In the genomic region with DNA sequence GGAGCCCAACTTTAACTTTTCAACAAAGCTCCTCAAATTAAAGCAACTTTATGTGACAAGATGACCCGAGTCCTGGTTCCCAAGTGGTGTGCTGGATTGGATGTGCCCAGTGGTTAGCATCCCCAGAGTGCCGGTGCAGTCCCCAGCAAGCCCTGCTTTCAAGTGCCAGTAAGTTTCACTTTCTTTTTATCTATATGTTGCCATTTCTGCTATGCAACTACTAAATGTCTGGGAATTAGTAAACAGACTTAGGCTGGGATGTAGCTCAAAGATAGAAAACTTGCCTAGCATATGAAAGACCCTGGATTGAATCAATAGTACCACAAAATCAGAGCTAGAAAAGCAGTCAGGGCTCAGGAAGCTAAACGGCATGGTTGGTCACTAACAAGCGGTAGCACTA, we compare ENCODE assay signal across 8 mouse cellular contexts. TPM values are rescaled to one million over a fixed set of nuclear protein-coding genes. Genes with fewer than 3 reads are reported as not detected.
DNase-seq lines count a peak whose midpoint lies in the region; ATAC-seq and TF ChIP-seq lines count a peak whose summit lies in the region.

No protein-coding gene starts in this region.

- no peak overlapping the region for H3K27ac ChIP-seq in midbrain, embryonic 10.5 days (replicated peaks)
- H3K27ac ChIP-seq in midbrain, embryonic 16.5 days (ENCODE audit: low read length), result no peak overlapping the region
- no peak overlapping the region for H3K27ac ChIP-seq in embryonic facial prominence, embryonic 13.5 days
- H3K27ac ChIP-seq in intestine, postnatal 0 days (ENCODE audit: low read depth, low read length), result no peak overlapping the region
- no peak overlapping the region for H3K27ac ChIP-seq in stomach, embryonic 15.5 days

- peaks cover 17% of the 10 kb centered on the region for H3K4me1 ChIP-seq in midbrain, embryonic 10.5 days
- peaks cover 19% of the 10 kb centered on the region for H3K4me1 ChIP-seq in midbrain, embryonic 16.5 days (ENCODE audit: control insufficient read depth, insufficient read depth, low read length)
- H3K4me1 ChIP-seq in embryonic facial prominence, embryonic 13.5 days, result peaks cover 20% of the 10 kb centered on the region
- H3K4me1 ChIP-seq in intestine, postnatal 0 days (replicated peaks; ENCODE audit: control insufficient read depth, insufficient read depth, low read length), result no peaks in the 10 kb centered on the region
- 0 out of 2 replicates have a peak, but pooled peaks cover 8% of the 10 kb centered on the region for H3K4me1 ChIP-seq in stomach, embryonic 15.5 days

- peak overlapping the region; percentile 100 for H3K4me3 ChIP-seq in midbrain, embryonic 10.5 days
- H3K4me3 ChIP-seq in midbrain, embryonic 16.5 days (ENCODE audit: low read depth, low read length), result no peak overlapping the region
- peak overlapping the region; percentile 99 for H3K4me3 ChIP-seq in embryonic facial prominence, embryonic 13.5 days
- H3K4me3 ChIP-seq in intestine, postnatal 0 days (ENCODE audit: low read depth, low read length), result peak overlapping the region; percentile 97; the same call in 1 of the 2 replicates
- peak overlapping the region; percentile 100 for H3K4me3 ChIP-seq in stomach, embryonic 15.5 days (replicated peaks)

- no peaks in the 10 kb centered on the region for H3K9me3 ChIP-seq in midbrain, embryonic 10.5 days (replicated peaks)
- no peaks in the 10 kb centered on the region for H3K9me3 ChIP-seq in midbrain, embryonic 16.5 days (replicated peaks; ENCODE audit: control insufficient read depth, low read length, poor library complexity, severe bottlenecking)
- no peaks in the 10 kb centered on the region for H3K9me3 ChIP-seq in embryonic facial prominence, embryonic 13.5 days
- H3K9me3 ChIP-seq in intestine, postnatal 0 days (ENCODE audit: control insufficient read depth), result no peaks in the 10 kb centered on the region
- H3K9me3 ChIP-seq in stomach, embryonic 15.5 days, result no peaks in the 10 kb centered on the region

- no peak for DNase-seq in midbrain, embryonic 10.5 days (ENCODE audit: low spot score)
- DNase-seq in retina, embryonic 14.5 days (ENCODE audit: low spot score), result no peak
- DNase-seq in urinary bladder, postnatal 36 days (ENCODE audit: low spot score in 2 of 2), result no peak
- DNase-seq in cerebellum, adult 9-11 months, result no peak

- peaks cover 28% of the 10 kb centered on the region for H3K36me3 ChIP-seq in midbrain, embryonic 10.5 days
- no peaks in the 10 kb centered on the region for H3K36me3 ChIP-seq in midbrain, embryonic 16.5 days (ENCODE audit: control insufficient read depth, insufficient read depth, low read length)
- H3K36me3 ChIP-seq in embryonic facial prominence, embryonic 13.5 days, result peaks cover 10% of the 10 kb centered on the region
- H3K36me3 ChIP-seq in intestine, postnatal 0 days (ENCODE audit: control insufficient read depth, insufficient read depth), result no peaks in the 10 kb centered on the region
- no peaks in the 10 kb centered on the region; the same call in 1 of the 2 replicates for H3K36me3 ChIP-seq in stomach, embryonic 15.5 days

- no peaks in the 10 kb centered on the region for H3K27me3 ChIP-seq in midbrain, embryonic 10.5 days (ENCODE audit: low read depth, poor library complexity, severe bottlenecking)
- no peaks in the 10 kb centered on the region for H3K27me3 ChIP-seq in midbrain, embryonic 16.5 days (ENCODE audit: control insufficient read depth, insufficient read depth, low read depth, low read length)
- no peaks in the 10 kb centered on the region for H3K27me3 ChIP-seq in embryonic facial prominence, embryonic 13.5 days
- no peaks in the 10 kb centered on the region for H3K27me3 ChIP-seq in intestine, postnatal 0 days (replicated peaks; ENCODE audit: control insufficient read depth, insufficient read depth, low read length)
- no peaks in the 10 kb centered on the region for H3K27me3 ChIP-seq in stomach, embryonic 15.5 days (replicated peaks)

- ATAC-seq in midbrain, embryonic 16.5 days, result no peak
- ATAC-seq in embryonic facial prominence, embryonic 13.5 days (ENCODE audit: insufficient number of reproducible peaks, insufficient read depth, low FRiP score, low TSS enrichment, low read depth), result no peak
- no peak for ATAC-seq in intestine, postnatal 0 days
- ATAC-seq in stomach, embryonic 15.5 days (ENCODE audit: insufficient read depth, low FRiP score, low read depth), result no peak

- H3K9ac ChIP-seq in midbrain, embryonic 16.5 days (ENCODE audit: low read depth, low read length), result no peak overlapping the region
- 0 out of 2 replicates have a peak overlapping the region, but pooled peaks have one; percentile 54 for H3K9ac ChIP-seq in embryonic facial prominence, embryonic 13.5 days
- H3K9ac ChIP-seq in intestine, postnatal 0 days (ENCODE audit: low read depth, low read length), result no peak overlapping the region
- peak overlapping the region; percentile 10; the same call in 1 of the 2 replicates for H3K9ac ChIP-seq in stomach, embryonic 15.5 days

- TF ChIP-seq CTCF in intestine, postnatal 0 days (IDR thresholded peaks at IDR 0.05; ENCODE audit: low read depth), result no peak

- no peak overlapping the region; the same call in 1 of the 2 replicates for H3K4me2 ChIP-seq in midbrain, embryonic 16.5 days (ENCODE audit: low read length)
- H3K4me2 ChIP-seq in embryonic facial prominence, embryonic 13.5 days, result peak overlapping the region; percentile 78
- H3K4me2 ChIP-seq in intestine, postnatal 0 days (replicated peaks; ENCODE audit: low read depth), result peak overlapping the region; percentile 88
- peak overlapping the region; percentile 62 for H3K4me2 ChIP-seq in stomach, embryonic 15.5 days

- 82% methylated on average over 4 of the region's 4 CpGs for WGBS in midbrain, embryonic 10.5 days
- 81% methylated on average over 4 of the region's 4 CpGs for WGBS in midbrain, embryonic 16.5 days
- 74% methylated on average over 4 of the region's 4 CpGs for WGBS in embryonic facial prominence, embryonic 13.5 days
- 39% methylated on average over 4 of the region's 4 CpGs for WGBS in intestine, postnatal 0 days
- 66% methylated on average over 4 of the region's 4 CpGs for WGBS in stomach, embryonic 15.5 days

RNA-seq across cellular contexts. Expression of a gene that starts 2.3 kb away (rescaled TPM):
- polyA plus RNA-seq in midbrain, embryonic 10.5 days (2016; fragmentation: Nextera tagmentation; extraction: Ambion mirVana), result 92.7 and 102 TPM in 2 replicates
- 50.3 and 51.2 TPM in 2 replicates for polyA plus RNA-seq in midbrain, embryonic 16.5 days (2015; fragmentation: Nextera tagmentation; extraction: Ambion mirVana)
- 77.3 and 77.4 TPM in 2 replicates for polyA plus RNA-seq in embryonic facial prominence, embryonic 13.5 days (2015; fragmentation: Nextera tagmentation; extraction: Ambion mirVana)
- polyA plus RNA-seq in intestine, postnatal 0 days (2015; fragmentation: Nextera tagmentation; extraction: Ambion mirVana), result 22.8 and 26.5 TPM in 2 replicates
- polyA plus RNA-seq in stomach, embryonic 15.5 days (2015; fragmentation: Nextera tagmentation; extraction: Ambion mirVana), result 74.6 and 76.4 TPM in 2 replicates

RNA-seq across cellular contexts. Expression of a gene that starts 55.1 kb away (rescaled TPM):
- polyA plus RNA-seq in midbrain, embryonic 10.5 days (2016; fragmentation: Nextera tagmentation; extraction: Ambion mirVana), result not detected in 2 replicates
- polyA plus RNA-seq in midbrain, embryonic 16.5 days (2015; fragmentation: Nextera tagmentation; extraction: Ambion mirVana), result 0.76 and 1.5 TPM in 2 replicates
- 0.12 and 0.41 TPM in 2 replicates for polyA plus RNA-seq in embryonic facial prominence, embryonic 13.5 days (2015; fragmentation: Nextera tagmentation; extraction: Ambion mirVana)
- polyA plus RNA-seq in intestine, postnatal 0 days (2015; fragmentation: Nextera tagmentation; extraction: Ambion mirVana), result 0.07 and 0.16 TPM in 2 replicates
- polyA plus RNA-seq in stomach, embryonic 15.5 days (2015; fragmentation: Nextera tagmentation; extraction: Ambion mirVana), result 0.39 and 0.40 TPM in 2 replicates

Comparison
In these comparisons a context has a peak if more than half of its experiments do, and no peak if none do; other contexts are left out.
1. H3K9ac ChIP-seq: peak in embryonic facial prominence, embryonic 13.5 days (single experiment) and stomach, embryonic 15.5 days (single experiment); none in midbrain, embryonic 16.5 days (single experiment) and intestine, postnatal 0 days (single experiment).